9 mouse cellular contexts compared by ENCODE assay signal in genomic region chr4:43399391-43400131, GRCm38 (mm10). TPM values are rescaled to one million over a fixed set of nuclear protein-coding genes. Genes with fewer than 3 reads are reported as not detected.
DNase-seq lines count a peak whose midpoint lies in the region; ATAC-seq and TF ChIP-seq lines count a peak whose summit lies in the region.
"Had no signal": no experiment of that assay in that cellular context is flagged by ENCODE, and none has a peak within 500 bp of the region (broad histone marks: within the 10 kb centered on the region; RNA-seq: fewer than 3 reads in every experiment).

No protein-coding gene starts in this region.

- TF ChIP-seq EP300 in heart, postnatal 0 days (IDR thresholded peaks at IDR 0.05; ENCODE audit: low read depth), result no peak; the same call in 1 of the 2 replicates

- H3K36me3 ChIP-seq in testis, adult 2 months (ENCODE audit: control insufficient read depth, insufficient read depth, low read length), result no peaks in the 10 kb centered on the region
- no peaks in the 10 kb centered on the region for H3K36me3 ChIP-seq in heart, postnatal 0 days (replicated peaks; ENCODE audit: control insufficient read depth, insufficient read depth, low read length)
- H3K36me3 ChIP-seq in limb, embryonic 13.5 days, result no peaks in the 10 kb centered on the region
- H3K36me3 ChIP-seq: liver, embryonic 13.5 days had no signal

- no peak for DNase-seq in testis, postnatal 14 days (ENCODE audit: low spot score)
- DNase-seq in heart, postnatal 0 days (ENCODE audit: low spot score), result peak; percentile 94
- DNase-seq in testis, postnatal 10 days (ENCODE audit: low spot score), result peak; percentile 45
- no peak for DNase-seq in layer of hippocampus, postnatal 10 days (ENCODE audit: low spot score in 2 of 2)
- DNase-seq in thymus, postnatal 14 days, result no peak
- DNase-seq: liver, embryonic 13.5 days had no signal

- peak overlapping the region; percentile 56 for H3K27ac ChIP-seq in testis, adult 2 months (ENCODE audit: control insufficient read depth, insufficient read depth, low read depth, low read length)
- H3K27ac ChIP-seq in heart, postnatal 0 days (ENCODE audit: low read depth), result peak overlapping the region; percentile 99
- H3K27ac ChIP-seq in limb, embryonic 13.5 days, result peak overlapping the region; percentile 69; the same call in 1 of the 2 replicates
- H3K27ac ChIP-seq: liver, embryonic 13.5 days had no signal

- peak overlapping the region; percentile 64 for H3K9ac ChIP-seq in heart, postnatal 0 days (replicated peaks; ENCODE audit: low read depth, low read length)
- H3K9ac ChIP-seq in limb, embryonic 13.5 days, result peak overlapping the region; percentile 35; the same call in 1 of the 2 replicates
- H3K9ac ChIP-seq: liver, embryonic 13.5 days had no signal

- peak overlapping the region; percentile 64 for H3K4me2 ChIP-seq in heart, postnatal 0 days (ENCODE audit: low read depth, low read length)
- H3K4me2 ChIP-seq in limb, embryonic 13.5 days (replicated peaks), result peak overlapping the region; percentile 42
- H3K4me2 ChIP-seq: liver, embryonic 13.5 days had no signal

- 24% methylated on average over 31 of the region's 31 CpGs for WGBS in heart, postnatal 0 days
- WGBS in limb, embryonic 13.5 days, result 80% methylated on average over 31 of the region's 31 CpGs

- no peaks in the 10 kb centered on the region for H3K27me3 ChIP-seq in testis, adult 2 months (ENCODE audit: control insufficient read depth, insufficient read depth, low read length)
- no peaks in the 10 kb centered on the region for H3K27me3 ChIP-seq in heart, postnatal 0 days (ENCODE audit: control insufficient read depth, insufficient read depth, low read length)
- no peaks in the 10 kb centered on the region for H3K27me3 ChIP-seq in limb, embryonic 13.5 days

- no peaks in the 10 kb centered on the region for H3K9me3 ChIP-seq in heart, postnatal 0 days (replicated peaks; ENCODE audit: control insufficient read depth, low read length)
- no peaks in the 10 kb centered on the region for H3K9me3 ChIP-seq in limb, embryonic 13.5 days
- H3K9me3 ChIP-seq: liver, embryonic 13.5 days had no signal

- no peak for TF ChIP-seq CTCF in testis, adult 2 months (IDR thresholded peaks at IDR 0.05; ENCODE audit: control insufficient read depth, insufficient read depth, insufficient replicate concordance, low read depth, low read length)
- no peak for TF ChIP-seq CTCF in heart, postnatal 0 days (IDR thresholded peaks at IDR 0.05; ENCODE audit: low read depth)

- H3K4me3 ChIP-seq in testis, adult 2 months (ENCODE audit: control insufficient read depth, low read depth, low read length), result no peak overlapping the region; the same call in 1 of the 2 replicates
- peak overlapping the region; percentile 34 for H3K4me3 ChIP-seq in heart, postnatal 0 days (ENCODE audit: low read depth, low read length)
- H3K4me3 ChIP-seq in limb, embryonic 13.5 days, result no peak overlapping the region
- H3K4me3 ChIP-seq: liver, embryonic 13.5 days had no signal

- TF ChIP-seq POLR2A in testis, adult 2 months (IDR thresholded peaks at IDR 0.05; ENCODE audit: control insufficient read depth, low read depth, low read length), result no peak

- H3K4me1 ChIP-seq in testis, adult 2 months (ENCODE audit: control insufficient read depth, insufficient read depth, low read length), result no peaks in the 10 kb centered on the region; the same call in none of the 2 replicates
- peaks cover 60% of the 10 kb centered on the region for H3K4me1 ChIP-seq in heart, postnatal 0 days (ENCODE audit: control insufficient read depth, insufficient read depth)
- H3K4me1 ChIP-seq in limb, embryonic 13.5 days, result peaks cover 71% of the 10 kb centered on the region
- H3K4me1 ChIP-seq: liver, embryonic 13.5 days had no signal

- ATAC-seq in heart, postnatal 0 days (ENCODE audit: insufficient read depth, low read depth), result peak; percentile 85
- no peak for ATAC-seq in limb, embryonic 13.5 days (ENCODE audit: low FRiP score, low read depth)
- ATAC-seq in erythroblast, adult 5-6 weeks (replicated peaks; ENCODE audit: low FRiP score, poor library complexity, severe bottlenecking), result no peak

RNA-seq across cellular contexts. Expression of gene Rusc2, which starts 17.8 kb away (rescaled TPM):
- 24.1 and 30.0 TPM in 2 replicates for polyA plus RNA-seq in testis, adult 2 months (2012; rRNA removed)
- total RNA-seq in heart, postnatal 0 days (2014; rRNA removed; ENCODE audit: low replicate concordance), result 32.2 and 34.9 TPM in 2 replicates
- 7.2 and 8.0 TPM in 2 replicates for polyA plus RNA-seq in heart, postnatal 0 days (2015; fragmentation: Nextera tagmentation; extraction: Ambion mirVana)
- 13.1 and 14.7 TPM in 2 replicates for polyA plus RNA-seq in limb, embryonic 13.5 days (2015; fragmentation: Nextera tagmentation; extraction: Ambion mirVana)
- 100 to 1,000 TPM; 126 to 129 TPM for total RNA-seq in layer of hippocampus, postnatal 10 days (2021)
- 0.63 TPM in 1 of 2 replicates, not detected in the other for total RNA-seq in erythroblast, adult 5-6 weeks (2015; ENCODE audit: low replicate concordance)
- 0.17 TPM in 1 of 2 replicates, not detected in the other for total RNA-seq in erythroblast, adult 5-6 weeks (2017; ENCODE audit: low replicate concordance)

RNA-seq across cellular contexts. Expression of gene Fam166b, which starts 29.4 kb away (rescaled TPM):
- 1.6 and 2.2 TPM in 2 replicates for polyA plus RNA-seq in testis, adult 2 months (2012; rRNA removed)
- not detected in 2 replicates for total RNA-seq in heart, postnatal 0 days (2014; rRNA removed; ENCODE audit: low replicate concordance)
- polyA plus RNA-seq in heart, postnatal 0 days (2015; fragmentation: Nextera tagmentation; extraction: Ambion mirVana), result 0.14 and 0.25 TPM in 2 replicates
- not detected in 2 replicates for polyA plus RNA-seq in limb, embryonic 13.5 days (2015; fragmentation: Nextera tagmentation; extraction: Ambion mirVana)
- total RNA-seq in layer of hippocampus, postnatal 10 days (2021), result 1 to 10 TPM in 1 of 2 experiments, under 1 TPM in 1; 0.98 to 2.6 TPM
- not detected in 2 replicates for total RNA-seq in erythroblast, adult 5-6 weeks (2015; ENCODE audit: low replicate concordance)
- total RNA-seq in erythroblast, adult 5-6 weeks (2017; ENCODE audit: low replicate concordance), result not detected in 2 replicates
- polyA plus RNA-seq: liver, embryonic 13.5 days had no signal

RNA-seq across cellular contexts. Expression of gene Tesk1, which starts 42.2 kb away (rescaled TPM):
- polyA plus RNA-seq in testis, adult 2 months (2012; rRNA removed), result 935 and 983 TPM in 2 replicates
- total RNA-seq in heart, postnatal 0 days (2014; rRNA removed; ENCODE audit: low replicate concordance), result 51.3 and 55.5 TPM in 2 replicates
- polyA plus RNA-seq in heart, postnatal 0 days (2015; fragmentation: Nextera tagmentation; extraction: Ambion mirVana), result 3.9 and 5.1 TPM in 2 replicates
- polyA plus RNA-seq in limb, embryonic 13.5 days (2015; fragmentation: Nextera tagmentation; extraction: Ambion mirVana), result 7.7 and 10.3 TPM in 2 replicates
- 10 to 100 TPM; 70.3 to 72.1 TPM for total RNA-seq in layer of hippocampus, postnatal 10 days (2021)
- total RNA-seq in erythroblast, adult 5-6 weeks (2015; ENCODE audit: low replicate concordance), result 1.7 and 2.3 TPM in 2 replicates
- total RNA-seq in erythroblast, adult 5-6 weeks (2017; ENCODE audit: low replicate concordance), result 0.98 and 1.5 TPM in 2 replicates

RNA-seq across cellular contexts. Expression of gene Cd72, which starts 54.9 kb away (rescaled TPM):
- 0.34 and 0.63 TPM in 2 replicates for polyA plus RNA-seq in testis, adult 2 months (2012; rRNA removed)
- 0.08 and 0.81 TPM in 2 replicates for total RNA-seq in heart, postnatal 0 days (2014; rRNA removed; ENCODE audit: low replicate concordance)
- 3.4 TPM in 2 replicates for polyA plus RNA-seq in heart, postnatal 0 days (2015; fragmentation: Nextera tagmentation; extraction: Ambion mirVana)
- 3.0 and 4.2 TPM in 2 replicates for polyA plus RNA-seq in limb, embryonic 13.5 days (2015; fragmentation: Nextera tagmentation; extraction: Ambion mirVana)
- total RNA-seq in layer of hippocampus, postnatal 10 days (2021), result not detected
- 2.1 and 2.3 TPM in 2 replicates for total RNA-seq in erythroblast, adult 5-6 weeks (2015; ENCODE audit: low replicate concordance)
- total RNA-seq in erythroblast, adult 5-6 weeks (2017; ENCODE audit: low replicate concordance), result 0.43 and 7.9 TPM in 2 replicates

Comparison
In these comparisons a context has a peak if more than half of its experiments do, and no peak if none do; other contexts are left out.
1. DNase-seq: peak in heart, postnatal 0 days (single experiment) and testis, postnatal 10 days (single experiment); none in testis, postnatal 14 days (single experiment), layer of hippocampus, postnatal 10 days (0 of 2) and thymus, postnatal 14 days (single experiment).
2. RNA of gene Rusc2, which starts 17.8 kb away (total RNA-seq): 126 to 129 TPM in layer of hippocampus, postnatal 10 days and 32.2 to 34.9 TPM in heart, postnatal 0 days; 0.17 to 0.63 TPM in erythroblast, adult 5-6 weeks; every median in the first group is over 10 times any median in the second.
3. RNA of gene Tesk1, which starts 42.2 kb away (total RNA-seq): 70.3 to 72.1 TPM in layer of hippocampus, postnatal 10 days and 51.3 to 55.5 TPM in heart, postnatal 0 days; 0.98 to 2.3 TPM in erythroblast, adult 5-6 weeks; every median in the first group is over 10 times any median in the second.
4. Peak in every context shown above with its lines, with median percentiles within 50 percentile points of each other: H3K27ac ChIP-seq.